Mouse (Mus musculus) embryonic facial prominence, embryonic 15.5 days (tissue): ENCODE measurements around the gene Igf1r. TPM values are rescaled to one million over a fixed set of nuclear protein-coding genes. Genes with fewer than 3 reads are reported as not detected.

ENCODE experiments used
- ATAC-seq: fragments of 200-750 bp; cut with Nextera tagmentation; 2 replicates; pipeline ENCODE4 v1.8.0; 2017; ENCODE audit warnings: low read depth, moderate TSS enrichment; ENCODE audit not compliant: insufficient number of reproducible peaks, low FRiP score, low TSS enrichment
- H3K27ac ChIP-seq: fragments of 300-500 bp; sonication (generic); replicated peaks from 2 replicates; pipeline ENCODE4 v1.5.1; 2015; ENCODE audit warnings: mild to moderate bottlenecking, inconsistent platforms
- H3K27me3 ChIP-seq: fragments of 300-500 bp; sonication (generic); 2 replicates; pipeline ENCODE4 v1.6.1; 2015; ENCODE audit warnings: inconsistent platforms
- H3K36me3 ChIP-seq: fragments of 300-500 bp; sonication (generic); 2 replicates; pipeline ENCODE4 v1.6.1; 2015; ENCODE audit warnings: mild to moderate bottlenecking, inconsistent platforms
- H3K4me1 ChIP-seq: fragments of 300-500 bp; sonication (generic); 2 replicates; pipeline ENCODE4 v1.6.1; 2015; ENCODE audit warnings: inconsistent platforms
- H3K4me2 ChIP-seq: fragments of 300-500 bp; sonication (generic); replicated peaks from 2 replicates; pipeline ENCODE4 v1.6.1; 2015; ENCODE audit warnings: mild to moderate bottlenecking, inconsistent platforms
- H3K4me3 ChIP-seq: fragments of 300-500 bp; sonication (generic); replicated peaks from 2 replicates; pipeline ENCODE4 v1.5.1; 2015; ENCODE audit warnings: mild to moderate bottlenecking, inconsistent platforms
- H3K9ac ChIP-seq: fragments of 300-500 bp; sonication (generic); 2 replicates; pipeline ENCODE4 v1.6.1; 2015; ENCODE audit warnings: inconsistent platforms
- H3K9me3 ChIP-seq: fragments of 300-500 bp; sonication (generic); replicated peaks from 2 replicates; pipeline ENCODE4 v1.6.1; 2016; ENCODE audit warnings: inconsistent platforms
- WGBS: fragments of 180-500 bp; shearing (Covaris S2); methylation state at CpG from one replicate; pipeline ENCODE4 v1.1.7; 2015; 5-methylcytosine and 5-hydroxymethylcytosine counted together
- polyA plus RNA-seq: library from polyadenylated mRNA; unstranded; fragments of >200 nt; fragmentation: Nextera tagmentation; extraction: Ambion mirVana; gene quantifications from 2 replicates; pipeline ENCODE4 v1.2.1, GENCODE M21; 2015

Gene Igf1r
- polyA plus RNA-seq, 1 experiment from 2014 or later, result 26.2 TPM

- Histone ChIP-seq H3K27me3 (no peaks in the 10 kb centered on the region), H3K4me3 (no peak overlapping the region), H3K9ac (no peak overlapping the region), H3K36me3 (peaks cover 22% of the 10 kb centered on the region), H3K4me1 (peaks cover 25% of the 10 kb centered on the region), H3K27ac (no peak overlapping the region), H3K4me2 (no peak overlapping the region), H3K9me3 (no peaks in the 10 kb centered on the region)
- WGBS, result 83% methylated on average over 7 of the region's 7 CpGs
- no peak for ATAC-seq
Measured at GRCm38 (mm10) chr7:68010168-68010567, 57.5 kb downstream of the Igf1r start.

- no peak for ATAC-seq
- Histone ChIP-seq H3K4me3 (no peak overlapping the region), H3K9me3 (no peaks in the 10 kb centered on the region), H3K27me3 (no peaks in the 10 kb centered on the region), H3K27ac (no peak overlapping the region), H3K4me1 (peaks cover 25% of the 10 kb centered on the region), H3K36me3 (peaks cover 20% of the 10 kb centered on the region), H3K9ac (no peak overlapping the region), H3K4me2 (no peak overlapping the region)
- WGBS, result 69% methylated on average over 3 of the region's 3 CpGs
Measured at GRCm38 (mm10) chr7:68010802-68011201, 58.2 kb downstream of the Igf1r start.

DNA sequence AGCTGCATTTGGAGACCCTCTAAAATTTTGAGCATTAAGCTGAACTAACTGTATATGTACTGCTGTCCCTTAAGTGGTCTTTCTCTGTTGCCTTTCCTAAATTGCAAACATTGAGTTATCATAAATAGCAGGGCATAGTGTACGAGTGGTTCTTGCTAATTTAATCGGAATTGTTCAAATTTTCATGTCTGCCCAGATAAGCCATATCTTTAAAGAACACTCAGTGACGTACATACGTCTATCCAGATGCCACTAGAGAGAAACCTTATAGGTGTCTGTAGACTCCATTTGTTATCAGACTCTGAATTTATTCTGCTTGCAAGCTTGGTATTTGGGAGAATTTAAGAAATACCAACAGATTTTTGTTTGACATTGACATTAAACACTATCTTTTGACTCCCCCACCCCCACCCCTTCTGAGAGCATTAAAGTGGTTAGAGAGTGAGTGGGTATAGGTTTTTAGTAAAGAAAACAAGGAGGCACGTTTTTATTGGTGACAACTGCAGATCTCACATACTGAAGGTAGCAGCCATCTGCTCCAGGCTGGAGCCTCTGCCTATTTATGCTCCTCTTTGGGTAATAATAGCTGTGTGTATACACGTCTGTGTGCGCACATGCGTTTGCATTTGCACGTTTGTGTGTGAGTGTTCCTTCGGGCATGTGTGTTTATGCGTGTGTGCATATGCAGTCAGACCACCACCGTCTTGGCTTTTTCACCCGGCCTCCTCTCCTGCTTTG lies 58.9 kb downstream of the Igf1r start:
- 70% methylated on average over 13 of the region's 13 CpGs for WGBS
- ATAC-seq, result no peak

DNA sequence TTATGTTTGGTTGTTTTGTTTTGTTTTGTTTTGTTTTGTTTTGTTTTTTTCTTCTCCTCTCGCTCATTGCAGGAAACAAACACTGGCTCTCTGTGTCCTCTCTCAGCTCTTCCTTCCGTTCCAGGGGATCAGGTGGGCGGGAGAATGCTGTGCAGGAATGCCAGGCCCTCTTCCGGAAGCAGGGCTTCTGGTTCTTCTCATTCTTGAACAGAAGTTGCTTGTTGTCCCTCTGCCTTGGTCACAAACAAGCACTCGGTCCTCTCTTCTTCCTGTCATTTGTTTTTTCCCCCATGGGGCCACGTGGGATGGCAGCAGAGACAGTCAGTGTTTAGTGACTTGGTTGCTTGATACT lies 59.5 kb downstream of the Igf1r start:
- Histone ChIP-seq H3K27me3 (no peaks in the 10 kb centered on the region), H3K9ac (no peak overlapping the region), H3K4me1 (peaks cover 31% of the 10 kb centered on the region), H3K36me3 (peaks cover 22% of the 10 kb centered on the region), H3K9me3 (no peaks in the 10 kb centered on the region), H3K27ac (no peak overlapping the region), H3K4me3 (no peak overlapping the region), H3K4me2 (no peak overlapping the region)
- no peak for ATAC-seq
- WGBS, result 40% methylated on average over 6 of the region's 6 CpGs

More for the DNA sequence above, 58.9 kb downstream of the Igf1r start:
- Histone ChIP-seq H3K4me1 (peaks cover 27% of the 10 kb centered on the region), H3K9me3 (no peaks in the 10 kb centered on the region), H3K4me3 (no peak overlapping the region), H3K9ac (no peak overlapping the region), H3K4me2 (no peak overlapping the region), H3K36me3 (peaks cover 22% of the 10 kb centered on the region), H3K27ac (no peak overlapping the region), H3K27me3 (no peaks in the 10 kb centered on the region)

DNA sequence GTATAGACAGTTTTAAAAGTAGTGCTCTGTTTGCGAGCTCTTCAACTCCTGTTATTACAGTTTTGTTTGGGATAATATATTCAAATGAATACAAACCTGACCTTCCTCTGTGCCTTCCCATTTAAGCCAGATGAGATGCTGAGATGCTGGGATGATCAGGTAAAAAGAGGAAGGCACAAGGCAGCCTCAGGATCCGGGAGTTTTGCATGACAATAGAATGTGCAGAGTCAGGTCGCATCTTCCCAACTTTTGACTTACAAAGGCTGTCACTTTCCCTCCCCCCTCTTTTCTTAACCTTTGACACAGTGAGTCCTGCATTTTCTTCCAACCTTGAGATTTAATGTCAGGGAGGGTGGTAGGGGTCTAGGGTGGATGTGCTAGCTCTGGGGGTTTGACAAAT lies 61.9 kb downstream of the Igf1r start:
- Histone ChIP-seq H3K4me3 (no peak overlapping the region), H3K9me3 (no peaks in the 10 kb centered on the region), H3K27ac (no peak overlapping the region), H3K4me1 (peaks cover 41% of the 10 kb centered on the region), H3K9ac (no peak overlapping the region), H3K27me3 (no peaks in the 10 kb centered on the region), H3K36me3 (peaks cover 8% of the 10 kb centered on the region; the same call in 1 of the 2 replicates), H3K4me2 (no peak overlapping the region)
- 91% methylated on average over 3 of the region's 3 CpGs for WGBS
- ATAC-seq, result no peak

- 0 out of 2 replicates have a peak, but pooled peaks cover 4% of the 10 kb centered on the region for H3K36me3 ChIP-seq
- H3K4me1 ChIP-seq, result peaks cover 37% of the 10 kb centered on the region
- WGBS, result 99% methylated on average over 3 of the region's 3 CpGs
- H3K27ac ChIP-seq, result no peak overlapping the region
- ATAC-seq, result no peak
- H3K9ac ChIP-seq, result no peak overlapping the region
- no peak overlapping the region for H3K4me3 ChIP-seq
- no peak overlapping the region for H3K4me2 ChIP-seq
- no peaks in the 10 kb centered on the region for H3K27me3 ChIP-seq
- no peaks in the 10 kb centered on the region for H3K9me3 ChIP-seq
Measured at GRCm38 (mm10) chr7:68015404-68015803, 62.8 kb downstream of the Igf1r start.

GRCm38 (mm10) chr7:68018038-68018437 lies 65.4 kb downstream of the Igf1r start:
- no peak overlapping the region for H3K27ac ChIP-seq
- 66% methylated on average over 4 of the region's 4 CpGs for WGBS
- no peaks in the 10 kb centered on the region for H3K9me3 ChIP-seq
- no peak overlapping the region for H3K4me2 ChIP-seq
- no peaks in the 10 kb centered on the region for H3K27me3 ChIP-seq
- no peak overlapping the region for H3K9ac ChIP-seq
- 0 out of 2 replicates have a peak, but pooled peaks cover 4% of the 10 kb centered on the region for H3K36me3 ChIP-seq
- H3K4me1 ChIP-seq, result peaks cover 35% of the 10 kb centered on the region
- ATAC-seq, result no peak
- no peak overlapping the region for H3K4me3 ChIP-seq

GRCm38 (mm10) chr7:68020556-68020955 lies 67.9 kb downstream of the Igf1r start:
- H3K4me3 ChIP-seq, result no peak overlapping the region
- H3K9ac ChIP-seq, result no peak overlapping the region
- H3K36me3 ChIP-seq, result 0 out of 2 replicates have a peak, but pooled peaks cover 2% of the 10 kb centered on the region
- H3K27ac ChIP-seq, result no peak overlapping the region
- H3K4me2 ChIP-seq, result no peak overlapping the region
- 87% methylated on average over 2 of the region's 2 CpGs for WGBS
- no peak for ATAC-seq
- no peaks in the 10 kb centered on the region for H3K9me3 ChIP-seq
- peaks cover 40% of the 10 kb centered on the region for H3K4me1 ChIP-seq
- no peaks in the 10 kb centered on the region for H3K27me3 ChIP-seq

DNA sequence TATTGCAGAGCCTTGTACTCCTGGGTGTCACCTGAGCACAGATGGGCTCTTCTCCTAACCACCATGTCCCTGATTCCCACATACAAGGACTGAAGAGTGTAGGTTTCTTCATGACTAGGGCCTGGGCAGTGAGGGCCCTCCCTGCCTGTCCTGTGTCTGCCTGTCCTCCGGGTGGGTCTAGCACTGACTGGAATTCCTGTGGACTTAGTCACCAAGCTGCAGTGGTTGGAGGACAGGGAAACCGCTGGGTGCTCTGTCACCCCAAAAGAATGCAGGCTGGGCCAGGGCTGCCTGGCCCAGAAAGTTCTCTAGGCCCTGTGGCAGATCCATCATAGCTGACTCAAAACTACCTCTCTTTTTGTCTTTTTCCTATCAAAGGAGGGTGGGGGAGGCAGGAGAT lies 69.1 kb downstream of the Igf1r start:
- Histone ChIP-seq H3K36me3 (no peaks in the 10 kb centered on the region), H3K4me1 (peaks cover 47% of the 10 kb centered on the region), H3K4me2 (no peak overlapping the region), H3K4me3 (no peak overlapping the region), H3K9ac (no peak overlapping the region), H3K27ac (0 out of 2 replicates have a peak overlapping the region, but pooled peaks have one; percentile 39), H3K9me3 (no peaks in the 10 kb centered on the region), H3K27me3 (no peaks in the 10 kb centered on the region)
- 41% methylated on average over 2 of the region's 2 CpGs for WGBS
- ATAC-seq, result 0 out of 2 replicates have a peak, but pooled peaks have one; percentile 57

GRCm38 (mm10) chr7:68022188-68022587 lies 69.6 kb downstream of the Igf1r start:
- Histone ChIP-seq H3K27ac (0 out of 2 replicates have a peak overlapping the region, but pooled peaks have one; percentile 39), H3K4me3 (no peak overlapping the region), H3K9me3 (no peaks in the 10 kb centered on the region), H3K9ac (no peak overlapping the region), H3K27me3 (no peaks in the 10 kb centered on the region), H3K36me3 (no peaks in the 10 kb centered on the region), H3K4me2 (no peak overlapping the region), H3K4me1 (peaks cover 44% of the 10 kb centered on the region)
- WGBS, result 80% methylated on average over 6 of the region's 6 CpGs
- ATAC-seq, result no peak

DNA sequence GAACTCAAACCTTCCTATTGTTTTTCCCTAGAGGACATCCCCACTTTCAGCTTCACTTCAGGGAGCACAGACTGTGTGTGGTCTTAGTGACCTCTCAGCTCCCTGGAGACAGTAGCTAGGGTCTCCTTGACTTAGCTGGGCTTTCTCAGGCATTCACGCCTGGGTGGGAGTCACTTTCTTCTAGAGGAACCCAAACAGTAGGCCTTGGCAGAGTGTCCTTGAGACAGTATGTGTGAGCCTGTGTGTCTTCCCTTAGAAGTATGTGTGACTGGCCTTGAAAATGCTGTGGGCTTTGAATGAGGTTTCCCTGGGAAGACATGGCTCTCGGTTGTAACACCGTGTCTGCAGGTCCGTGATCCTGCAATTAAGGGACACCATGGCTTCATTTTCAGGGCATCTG lies 71.3 kb downstream of the Igf1r start:
- H3K27ac ChIP-seq, result no peak overlapping the region
- H3K9ac ChIP-seq, result no peak overlapping the region
- ATAC-seq, result no peak
- 76% methylated on average over 4 of the region's 4 CpGs for WGBS
- H3K4me2 ChIP-seq, result no peak overlapping the region
- no peaks in the 10 kb centered on the region for H3K36me3 ChIP-seq
- H3K9me3 ChIP-seq, result no peaks in the 10 kb centered on the region
- H3K27me3 ChIP-seq, result no peaks in the 10 kb centered on the region
- no peak overlapping the region for H3K4me3 ChIP-seq
- peaks cover 34% of the 10 kb centered on the region for H3K4me1 ChIP-seq

GRCm38 (mm10) chr7:68024625-68025024 lies 72.0 kb downstream of the Igf1r start:
- no peak overlapping the region for H3K27ac ChIP-seq
- no peaks in the 10 kb centered on the region for H3K9me3 ChIP-seq
- no peak overlapping the region for H3K4me3 ChIP-seq
- 79% methylated on average over 4 of the region's 4 CpGs for WGBS
- H3K4me2 ChIP-seq, result no peak overlapping the region
- H3K9ac ChIP-seq, result no peak overlapping the region
- no peaks in the 10 kb centered on the region for H3K36me3 ChIP-seq
- H3K4me1 ChIP-seq, result peaks cover 39% of the 10 kb centered on the region
- no peaks in the 10 kb centered on the region for H3K27me3 ChIP-seq
- no peak for ATAC-seq
